Mouse (Mus musculus): ENCODE measurements around the gene Pnpla1. TPM values are rescaled to one million over a fixed set of nuclear protein-coding genes. Genes with fewer than 3 reads are reported as not detected.

The Pnpla1 gene
- total RNA-seq, 2 experiments from 2014 or later, result 0.42 to 0.66 TPM

Other genes with a start within 250 kb of the Pnpla1 start
- gene Srpk1, start 235.7 kb upstream of the Pnpla1 start, total RNA-seq (2021), result 10 to 100 TPM; 74.0 to 88.7 TPM
- gene Slc26a8, start 168.2 kb upstream of the Pnpla1 start, total RNA-seq (2021), result 10 to 100 TPM in 1 of 2 experiments, 1 to 10 TPM in 1; 6.0 to 10.8 TPM
- gene Mapk14, start 167.1 kb upstream of the Pnpla1 start, total RNA-seq (2021), result 10 to 100 TPM; 69.7 to 82.2 TPM
- gene AC170998.1, start 132.3 kb upstream of the Pnpla1 start, total RNA-seq (2021), result 1 to 10 TPM; 1.6 to 1.7 TPM
- 1 to 10 TPM in 1 of 2 experiments, under 1 TPM in 1; 0.45 to 1.3 TPM for gene Mapk13, start 89.1 kb upstream of the Pnpla1 start, total RNA-seq (2021)
- gene Brpf3, start 57.3 kb upstream of the Pnpla1 start, total RNA-seq (2021), result 10 to 100 TPM; 36.2 to 50.0 TPM
- gene 4930539E08Rik, start 56.9 kb downstream of the Pnpla1 start, total RNA-seq (2021), result 1 to 10 TPM; 3.1 to 3.9 TPM
- gene Pxt1, start 85.4 kb downstream of the Pnpla1 start, total RNA-seq (2021), result not detected
- 10 to 100 TPM; 67.1 to 75.4 TPM for gene Kctd20, start 93.5 kb downstream of the Pnpla1 start, total RNA-seq (2021)
- gene Stk38, start 149.6 kb downstream of the Pnpla1 start, total RNA-seq (2021), result 10 to 100 TPM; 36.7 to 59.1 TPM
- gene Srsf3, start 174.2 kb downstream of the Pnpla1 start, total RNA-seq (2021), result 100 to 1,000 TPM; 125 to 140 TPM
- 10 to 100 TPM in 1 of 2 experiments, 1 to 10 TPM in 1; 7.1 to 13.9 TPM for gene Cdkn1a, start 232.6 kb downstream of the Pnpla1 start, total RNA-seq (2021)

All from layer of hippocampus, postnatal 25 days (tissue).